Mouse (Mus musculus): ENCODE measurements around the gene Ctnna2.

Gene Ctnna2

GRCm38 (mm10) chr6:77742988-77743387 lies 236.5 kb downstream of the Ctnna2 start:
- no peak for DNase-seq (ENCODE audit: low read depth, low spot score)
- Histone ChIP-seq H3K27me3 (ENCODE audit: control insufficient read depth, insufficient read depth, low read length, poor library complexity, severe bottlenecking) (no peaks in the 10 kb centered on the region), H3K36me3 (ENCODE audit: control insufficient read depth, insufficient read depth, low read length, poor library complexity, severe bottlenecking) (no peaks in the 10 kb centered on the region)

DNA sequence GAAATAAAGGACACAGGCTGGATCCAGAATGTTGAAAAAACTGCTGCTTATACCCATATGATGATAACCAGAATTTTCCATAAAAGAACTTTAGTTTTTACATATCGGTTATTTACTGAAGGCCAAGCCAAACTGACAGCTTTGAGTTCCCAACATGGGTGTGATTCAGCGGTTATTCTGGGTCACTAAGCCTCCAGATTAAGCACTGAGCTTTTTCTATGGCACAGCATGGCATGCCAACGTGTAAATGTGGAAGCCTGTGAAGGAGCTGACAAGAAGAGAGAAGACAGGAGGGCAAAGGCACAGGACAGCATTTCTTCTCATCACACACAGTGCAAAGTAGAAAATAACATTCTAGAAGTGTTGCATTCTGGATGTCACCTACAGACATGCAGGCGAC lies 240.9 kb downstream of the Ctnna2 start:
- DNase-seq (ENCODE audit: low read depth, low spot score), result no peak
- no peaks in the 10 kb centered on the region for H3K36me3 ChIP-seq (ENCODE audit: control insufficient read depth, insufficient read depth, low read length, poor library complexity, severe bottlenecking)
- H3K27me3 ChIP-seq (ENCODE audit: control insufficient read depth, insufficient read depth, low read length, poor library complexity, severe bottlenecking), result no peaks in the 10 kb centered on the region

DNA sequence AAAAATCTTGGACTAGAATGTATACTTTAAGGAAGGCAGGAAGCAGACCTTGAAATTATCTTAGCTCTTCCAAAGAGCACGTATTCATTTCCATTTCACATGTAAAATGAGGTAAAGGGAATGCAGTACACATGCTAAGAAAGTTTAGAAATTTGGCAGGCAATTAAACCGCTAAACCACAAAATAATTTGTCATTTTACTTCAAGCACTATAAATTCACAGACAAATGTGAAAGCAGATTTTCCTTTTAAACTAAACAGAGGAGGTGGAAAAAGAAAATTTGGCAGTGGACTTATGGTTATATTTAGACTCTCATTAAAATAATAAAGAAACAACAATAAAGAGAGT lies 254.6 kb downstream of the Ctnna2 start:
- H3K36me3 ChIP-seq (ENCODE audit: control insufficient read depth, insufficient read depth, low read length, poor library complexity, severe bottlenecking), result no peaks in the 10 kb centered on the region
- no peak for DNase-seq (ENCODE audit: low read depth, low spot score)

DNA sequence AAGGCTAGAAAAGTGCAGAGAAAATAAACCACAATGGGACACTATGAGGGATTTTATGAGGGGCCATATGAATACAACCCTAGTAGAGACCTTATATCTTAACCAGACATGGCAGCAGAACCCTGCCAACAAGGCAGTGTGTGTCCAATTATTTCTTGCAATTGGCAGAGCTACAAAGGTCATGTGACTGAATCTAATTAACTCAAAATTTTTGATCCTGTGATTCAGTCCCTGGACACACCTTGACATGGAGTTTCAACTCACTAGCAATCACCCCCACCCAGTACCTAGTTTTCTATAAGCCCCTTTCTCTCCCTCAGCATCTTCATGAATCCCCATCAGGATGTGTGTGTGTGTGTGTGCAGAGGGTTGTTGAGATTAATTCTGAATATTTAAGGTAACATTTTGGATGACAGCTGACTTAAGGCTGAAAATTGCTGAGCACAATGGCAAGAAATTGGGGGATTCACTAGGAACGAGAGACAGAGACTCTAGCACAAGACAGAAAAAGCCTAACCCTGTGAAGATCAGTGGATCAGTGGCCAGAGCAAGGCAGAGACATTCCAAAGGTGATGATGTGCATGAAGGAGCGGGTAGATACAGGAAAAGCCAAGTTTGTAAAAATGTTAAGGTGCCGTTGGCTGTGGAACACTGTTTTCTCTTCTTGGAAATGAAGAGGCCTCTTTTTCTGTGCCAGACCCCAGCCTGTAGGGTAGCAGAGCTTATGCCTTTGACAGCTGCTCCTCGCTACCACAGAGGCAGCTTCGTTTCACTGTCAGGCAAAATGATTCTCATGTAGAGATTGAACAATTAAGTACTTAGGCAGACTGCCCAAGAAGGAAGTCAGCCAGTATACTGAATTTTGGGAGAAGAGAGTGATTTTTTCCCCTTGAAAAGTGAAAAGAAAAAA lies 255.2 kb downstream of the Ctnna2 start:
- DNase-seq (ENCODE audit: low read depth, low spot score), result no peak
- Histone ChIP-seq H3K36me3 (ENCODE audit: control insufficient read depth, insufficient read depth, low read length, poor library complexity, severe bottlenecking) (no peaks in the 10 kb centered on the region), H3K27me3 (ENCODE audit: control insufficient read depth, insufficient read depth, low read length, poor library complexity, severe bottlenecking) (no peaks in the 10 kb centered on the region)

More for the DNA sequence above, 254.6 kb downstream of the Ctnna2 start:
- H3K27me3 ChIP-seq (ENCODE audit: control insufficient read depth, insufficient read depth, low read length, poor library complexity, severe bottlenecking), result no peaks in the 10 kb centered on the region

DNA sequence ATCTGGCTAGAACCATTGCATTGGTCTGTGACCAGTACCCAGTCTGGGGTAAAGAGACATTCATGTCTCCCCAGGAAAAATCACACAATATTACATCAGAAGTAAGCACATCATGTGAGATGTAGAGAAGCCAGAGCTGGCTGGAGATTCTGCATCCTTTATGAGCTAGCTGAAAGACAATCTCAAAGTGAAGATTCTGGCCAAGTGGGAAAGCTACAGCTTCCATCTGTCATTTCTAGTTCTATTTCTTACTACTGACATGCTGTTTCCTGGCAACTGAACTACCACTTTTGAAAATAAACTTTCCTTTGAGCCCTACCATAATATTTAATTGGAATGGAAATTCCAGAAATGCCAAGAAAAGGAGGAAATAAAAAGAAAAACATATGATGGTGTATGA lies 285.4 kb downstream of the Ctnna2 start:
- no peaks in the 10 kb centered on the region for H3K27me3 ChIP-seq (ENCODE audit: control insufficient read depth, insufficient read depth, low read length, poor library complexity, severe bottlenecking)
- no peak for DNase-seq (ENCODE audit: low read depth, low spot score)

GRCm38 (mm10) chr6:77687173-77687572 lies 292.3 kb downstream of the Ctnna2 start:
- Histone ChIP-seq H3K27me3 (ENCODE audit: control insufficient read depth, insufficient read depth, low read length, poor library complexity, severe bottlenecking) (no peaks in the 10 kb centered on the region), H3K36me3 (ENCODE audit: control insufficient read depth, insufficient read depth, low read length, poor library complexity, severe bottlenecking) (no peaks in the 10 kb centered on the region)
- no peak for DNase-seq (ENCODE audit: low read depth, low spot score)

More for the DNA sequence above, 285.4 kb downstream of the Ctnna2 start:
- H3K36me3 ChIP-seq (ENCODE audit: control insufficient read depth, insufficient read depth, low read length, poor library complexity, severe bottlenecking), result no peaks in the 10 kb centered on the region

DNA sequence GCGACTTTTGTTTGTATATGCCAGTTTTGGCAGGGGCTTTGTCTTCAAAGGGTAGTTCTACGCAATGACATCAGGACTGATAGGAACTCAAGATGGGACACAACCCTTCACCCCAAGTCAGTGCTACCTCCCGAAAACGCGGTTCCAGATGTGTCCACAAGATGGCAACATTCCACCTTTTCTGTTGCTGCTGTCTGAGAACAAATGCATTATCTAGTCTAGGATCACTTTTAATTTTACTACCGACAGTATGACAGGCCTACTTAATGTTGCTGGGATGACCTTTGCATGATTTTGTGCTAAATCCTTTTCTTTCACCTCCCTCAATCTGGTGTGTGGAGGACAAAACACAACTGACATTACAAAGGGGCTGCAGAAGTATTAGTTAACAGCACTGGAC lies 329.4 kb downstream of the Ctnna2 start:
- no peaks in the 10 kb centered on the region for H3K27me3 ChIP-seq (ENCODE audit: control insufficient read depth, insufficient read depth, low read length, poor library complexity, severe bottlenecking)
- DNase-seq (ENCODE audit: low read depth, low spot score), result no peak
- H3K36me3 ChIP-seq (ENCODE audit: control insufficient read depth, insufficient read depth, low read length, poor library complexity, severe bottlenecking), result no peaks in the 10 kb centered on the region

DNA sequence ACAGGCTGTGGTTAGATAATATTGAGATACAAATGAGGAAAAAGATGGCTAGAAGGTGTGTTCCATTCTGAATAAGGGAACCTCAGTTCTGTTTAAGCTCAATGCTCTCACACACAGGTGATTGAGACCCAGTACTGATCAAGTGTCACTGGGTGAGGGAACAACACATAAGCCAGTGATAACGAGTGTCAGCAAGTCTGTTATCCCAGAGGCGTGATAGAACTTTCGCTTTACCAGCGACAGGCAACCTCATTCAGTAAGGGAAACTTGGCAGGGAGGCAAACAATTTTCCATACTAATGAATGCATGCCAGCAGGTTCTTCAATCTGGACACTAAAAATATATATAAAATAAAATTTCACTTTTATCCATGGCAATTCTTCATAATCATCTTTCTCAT lies 334.9 kb downstream of the Ctnna2 start:
- no peaks in the 10 kb centered on the region for H3K27me3 ChIP-seq (ENCODE audit: control insufficient read depth, insufficient read depth, low read length, poor library complexity, severe bottlenecking)
- no peaks in the 10 kb centered on the region for H3K36me3 ChIP-seq (ENCODE audit: control insufficient read depth, insufficient read depth, low read length, poor library complexity, severe bottlenecking)
- no peak for DNase-seq (ENCODE audit: low read depth, low spot score)

GRCm38 (mm10) chr6:77638784-77639183 lies 340.7 kb downstream of the Ctnna2 start:
- Histone ChIP-seq H3K27me3 (ENCODE audit: control insufficient read depth, insufficient read depth, low read length, poor library complexity, severe bottlenecking) (no peaks in the 10 kb centered on the region), H3K36me3 (ENCODE audit: control insufficient read depth, insufficient read depth, low read length, poor library complexity, severe bottlenecking) (no peaks in the 10 kb centered on the region)
- DNase-seq (ENCODE audit: low read depth, low spot score), result no peak

- Histone ChIP-seq H3K27me3 (ENCODE audit: control insufficient read depth, insufficient read depth, low read length, poor library complexity, severe bottlenecking) (no peaks in the 10 kb centered on the region), H3K36me3 (ENCODE audit: control insufficient read depth, insufficient read depth, low read length, poor library complexity, severe bottlenecking) (no peaks in the 10 kb centered on the region)
- no peak for DNase-seq (ENCODE audit: low read depth, low spot score)
These were observed 345.5 kb downstream of the Ctnna2 start for GRCm38 (mm10) chr6:77633997-77634396.

DNA sequence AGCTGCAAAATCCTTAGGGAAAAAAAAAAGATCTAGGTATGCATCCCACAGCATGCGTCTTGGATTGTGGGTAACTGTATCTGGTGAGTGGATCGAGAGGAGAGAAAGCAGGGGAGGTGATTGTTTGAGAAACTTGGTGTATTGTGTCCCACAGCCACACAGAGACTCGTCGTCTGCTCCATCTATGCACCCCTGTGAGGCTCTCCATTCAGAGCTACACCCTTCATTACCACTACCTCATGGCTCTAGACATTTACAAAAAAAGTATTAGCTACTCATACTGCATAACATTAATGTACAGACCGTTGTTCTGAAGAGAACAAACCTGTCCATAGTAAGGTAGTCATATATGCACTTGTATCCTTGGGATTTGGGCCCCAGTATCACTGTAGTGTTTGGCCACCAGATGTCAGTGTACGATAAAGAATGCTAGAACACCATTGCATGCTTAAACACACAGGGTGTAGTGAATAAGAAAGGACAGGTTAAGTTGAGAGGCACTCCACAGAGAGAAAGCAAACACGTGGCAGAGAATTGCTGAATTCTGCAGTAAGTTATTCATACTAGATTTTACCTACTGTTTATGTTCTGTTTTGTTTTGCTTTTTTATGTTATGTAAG lies 350.8 kb downstream of the Ctnna2 start:
- no peak for DNase-seq (ENCODE audit: low read depth, low spot score)
- no peaks in the 10 kb centered on the region for H3K27me3 ChIP-seq (ENCODE audit: control insufficient read depth, insufficient read depth, low read length, poor library complexity, severe bottlenecking)
- H3K36me3 ChIP-seq (ENCODE audit: control insufficient read depth, insufficient read depth, low read length, poor library complexity, severe bottlenecking), result no peaks in the 10 kb centered on the region

GRCm38 (mm10) chr6:77604642-77605392 lies 374.7 kb downstream of the Ctnna2 start:
- no peaks in the 10 kb centered on the region for H3K27me3 ChIP-seq (ENCODE audit: control insufficient read depth, insufficient read depth, low read length, poor library complexity, severe bottlenecking)
- no peak for DNase-seq (ENCODE audit: low read depth, low spot score)
- H3K36me3 ChIP-seq (ENCODE audit: control insufficient read depth, insufficient read depth, low read length, poor library complexity, severe bottlenecking), result no peaks in the 10 kb centered on the region

GRCm38 (mm10) chr6:77603914-77604313 lies 375.6 kb downstream of the Ctnna2 start:
- Histone ChIP-seq H3K36me3 (ENCODE audit: control insufficient read depth, insufficient read depth, low read length, poor library complexity, severe bottlenecking) (no peaks in the 10 kb centered on the region), H3K27me3 (ENCODE audit: control insufficient read depth, insufficient read depth, low read length, poor library complexity, severe bottlenecking) (no peaks in the 10 kb centered on the region)
- no peak for DNase-seq (ENCODE audit: low read depth, low spot score)

DNA sequence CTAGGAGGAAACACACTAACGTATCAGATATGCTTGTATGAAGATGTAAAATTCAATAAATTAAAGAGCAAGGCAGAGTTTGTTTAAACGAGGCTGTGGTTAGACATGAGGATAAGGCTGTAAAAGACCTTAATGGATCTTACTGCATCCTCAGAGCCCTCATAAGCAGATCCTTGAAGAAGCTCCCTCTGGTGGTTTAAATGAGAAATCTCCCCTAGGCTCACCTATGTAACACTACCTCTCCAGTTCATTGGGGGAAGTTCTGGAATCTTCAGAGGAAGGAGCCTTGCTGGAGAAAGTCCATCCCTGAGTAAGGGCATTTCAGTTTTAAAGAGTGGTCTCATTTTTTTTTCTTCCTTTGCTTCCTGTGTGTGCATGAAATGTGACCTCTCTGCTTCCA lies 380.3 kb downstream of the Ctnna2 start:
- Histone ChIP-seq H3K36me3 (ENCODE audit: control insufficient read depth, insufficient read depth, low read length, poor library complexity, severe bottlenecking) (no peaks in the 10 kb centered on the region), H3K27me3 (ENCODE audit: control insufficient read depth, insufficient read depth, low read length, poor library complexity, severe bottlenecking) (no peaks in the 10 kb centered on the region)
- no peak for DNase-seq (ENCODE audit: low read depth, low spot score)

DNA sequence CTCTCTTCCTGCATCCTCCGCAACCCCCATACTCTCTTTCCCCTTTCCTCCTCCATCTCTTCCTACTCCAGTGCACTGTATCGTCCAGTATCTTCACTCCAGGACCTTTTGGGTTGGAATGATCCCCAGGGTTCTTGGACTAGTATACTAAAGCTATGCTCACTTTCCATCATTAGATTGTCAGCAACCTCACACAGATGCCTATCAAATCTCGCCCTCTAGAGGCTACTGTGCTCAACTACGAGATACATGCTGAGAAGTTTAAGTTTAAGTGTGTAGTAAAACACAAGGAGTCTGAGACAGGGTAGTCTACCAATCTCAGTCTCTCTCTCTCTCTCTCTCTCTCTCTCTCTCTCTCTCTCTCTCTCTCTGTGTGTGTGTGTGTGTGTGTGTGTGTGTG lies 396.9 kb downstream of the Ctnna2 start:
- Histone ChIP-seq H3K36me3 (ENCODE audit: control insufficient read depth, insufficient read depth, low read length, poor library complexity, severe bottlenecking) (no peaks in the 10 kb centered on the region), H3K27me3 (ENCODE audit: control insufficient read depth, insufficient read depth, low read length, poor library complexity, severe bottlenecking) (no peaks in the 10 kb centered on the region)
- no peak for DNase-seq (ENCODE audit: low read depth, low spot score)

Data from splenic B cell, adult 2 months (primary cell).